Mouse (Mus musculus): Measurements from ENCODE around the gene Cgnl1.

- no peak for TF ChIP-seq CTCF (conservative IDR thresholded peaks at IDR 0.05; ENCODE audit: insufficient read depth, insufficient read length, low read depth, low read length)
- TF ChIP-seq POLR2A (IDR thresholded peaks at IDR 0.05; ENCODE audit: low read depth, low read length) = no peak
These were observed 178.7 kb downstream of the Cgnl1 start for GRCm38 (mm10) chr9:71592577-71593285.

All from kidney, adult 2 months (tissue).